Mouse (Mus musculus): ENCODE data around the gene Trappc1. TPM values are rescaled to one million over a fixed set of nuclear protein-coding genes. Genes with fewer than 3 reads are reported as not detected.

Trappc1 gene
- total and polyA plus RNA-seq, 3 experiments: 58.6 to 89.8 TPM; not detected in 1

GRCm38 (mm10) chr11:69332713-69333253 lies 9.0 kb downstream of the Trappc1 start:
- H3K27ac ChIP-seq (ENCODE audit: control insufficient read depth, low read depth, low read length): no peak overlapping the region
- peak; percentile 32 for DNase-seq (ENCODE audit: low read depth, low spot score)
- no peak overlapping the region for H3K9ac ChIP-seq (ENCODE audit: control insufficient read depth, low read depth, low read length, poor library complexity, severe bottlenecking)
- no peaks in the 10 kb centered on the region for H3K27me3 ChIP-seq (ENCODE audit: control insufficient read depth in 1 of 2, insufficient read depth in 2 of 2, low read length in 2 of 2)
- no peak overlapping the region for H3K4me3 ChIP-seq (ENCODE audit: control insufficient read depth in 1 of 2, insufficient read depth in 1 of 2, low read depth in 2 of 2, low read length in 2 of 2)
- peaks cover 0 to 4% of the 10 kb centered on the region in 2 experiments; a peak in 3 of 4 replicates for H3K4me1 ChIP-seq (ENCODE audit: control insufficient read depth in 1 of 2, insufficient read depth in 2 of 2, low read length in 2 of 2)
- H3K9me3 ChIP-seq (replicated peaks; ENCODE audit: insufficient read depth, low read length): no peaks in the 10 kb centered on the region
- H3K79me2 ChIP-seq (ENCODE audit: control insufficient read depth, insufficient read depth, low read length, poor library complexity): no peaks in the 10 kb centered on the region
- TF ChIP-seq NELFE (IDR thresholded peaks at IDR 0.05; ENCODE audit: low read depth, low read length): no peak
- no peak for TF ChIP-seq MAFK (IDR thresholded peaks at IDR 0.05; ENCODE audit: borderline replicate concordance, low read depth, low read length)
- TF ChIP-seq MYB (IDR thresholded peaks at IDR 0.05; ENCODE audit: low read depth, low read length): no peak
- TF ChIP-seq MYC (IDR thresholded peaks at IDR 0.05; ENCODE audit: low read depth, low read length): no peak
- no peak for TF ChIP-seq MAZ (IDR thresholded peaks at IDR 0.05; ENCODE audit: low read depth, low read length)
- no peak for TF ChIP-seq TAL1 (IDR thresholded peaks at IDR 0.05; ENCODE audit: low read length)
- no peak for TF ChIP-seq EP300 (IDR thresholded peaks at IDR 0.05; ENCODE audit: low read depth in 1 of 2, low read length in 2 of 2)
- no peak for TF ChIP-seq GATA1 (IDR thresholded peaks at IDR 0.05; ENCODE audit: low read depth, low read length)
- TF ChIP-seq KAT2A (conservative IDR thresholded peaks at IDR 0.05; ENCODE audit: low read depth, low read length): no peak
- TF ChIP-seq MEF2A (IDR thresholded peaks at IDR 0.05; ENCODE audit: extremely low read depth, insufficient replicate concordance, low read depth, low read length, poor library complexity, severe bottlenecking): no peak
- TF ChIP-seq TBP (IDR thresholded peaks at IDR 0.05; ENCODE audit: low read depth, low read length): no peak
- no peak for TF ChIP-seq ZC3H11A (IDR thresholded peaks at IDR 0.05; ENCODE audit: low read depth, low read length)
- TF ChIP-seq JUND (IDR thresholded peaks at IDR 0.05; ENCODE audit: low read depth, low read length): no peak
- no peak for TF ChIP-seq ZNF384 (IDR thresholded peaks at IDR 0.05; ENCODE audit: low read depth, low read length)
- TF ChIP-seq USF1 (IDR thresholded peaks at IDR 0.05; ENCODE audit: low read depth, low read length): no peak
- no peak for TF ChIP-seq ZKSCAN1 (IDR thresholded peaks at IDR 0.05; ENCODE audit: low read depth, low read length)
- no peak for TF ChIP-seq CHD2 (IDR thresholded peaks at IDR 0.05; ENCODE audit: low read length)
- TF ChIP-seq USF2 (IDR thresholded peaks at IDR 0.05; ENCODE audit: borderline replicate concordance in 1 of 2, insufficient read depth in 1 of 2, low read depth in 1 of 2, low read length in 2 of 2): no peak
- peaks cover 0 to 2% of the 10 kb centered on the region in 2 experiments; a peak in 2 of 4 replicates for H3K36me3 ChIP-seq (ENCODE audit: control insufficient read depth in 1 of 2, insufficient read depth in 2 of 2, low read length in 2 of 2)

GRCm38 (mm10) chr11:69333922-69334321 lies 10.1 kb downstream of the Trappc1 start:
- Histone ChIP-seq H3K9me3 (replicated peaks; ENCODE audit: insufficient read depth, low read length) (no peaks in the 10 kb centered on the region), H3K36me3 (ENCODE audit: control insufficient read depth in 1 of 2, insufficient read depth in 2 of 2, low read length in 2 of 2) (no peaks in the 10 kb centered on the region), H3K4me3 (ENCODE audit: control insufficient read depth in 1 of 2, insufficient read depth in 1 of 2, low read depth in 2 of 2, low read length in 2 of 2) (no peak overlapping the region), H3K4me1 (ENCODE audit: control insufficient read depth in 1 of 2, insufficient read depth in 2 of 2, low read length in 2 of 2) (no peaks in the 10 kb centered on the region; a peak in 1 of 4 replicates), H3K27me3 (ENCODE audit: control insufficient read depth in 1 of 2, insufficient read depth in 2 of 2, low read length in 2 of 2) (no peaks in the 10 kb centered on the region), H3K27ac (ENCODE audit: control insufficient read depth, low read depth, low read length) (no peak overlapping the region), H3K79me2 (ENCODE audit: control insufficient read depth, insufficient read depth, low read length, poor library complexity) (no peaks in the 10 kb centered on the region), H3K9ac (ENCODE audit: control insufficient read depth, low read depth, low read length, poor library complexity, severe bottlenecking) (no peak overlapping the region)
- peak; percentile 33 for TF ChIP-seq RAD21 (IDR thresholded peaks at IDR 0.05; ENCODE audit: low read depth, low read length)
- no peak for TF ChIP-seq CHD2 (IDR thresholded peaks at IDR 0.05; ENCODE audit: low read length)
- TF ChIP-seq EP300 (IDR thresholded peaks at IDR 0.05; ENCODE audit: low read depth in 1 of 2, low read length in 2 of 2): peak in 1 of 2 experiments; percentile 37; a peak in 1 of 4 replicates
- peak; percentile 47; the same call in 1 of the 2 replicates for TF ChIP-seq SIN3A (IDR thresholded peaks at IDR 0.05; ENCODE audit: low read length)
- peak; percentile 48 for TF ChIP-seq SMC3 (IDR thresholded peaks at IDR 0.05; ENCODE audit: low read depth, low read length)
- TF ChIP-seq GATA1 (IDR thresholded peaks at IDR 0.05; ENCODE audit: low read depth, low read length): 0 out of 2 replicates have a peak, but pooled peaks have one; percentile 9
- no peak for TF ChIP-seq ELF1 (IDR thresholded peaks at IDR 0.05; ENCODE audit: low read depth, low read length)
- TF ChIP-seq MYB (IDR thresholded peaks at IDR 0.05; ENCODE audit: low read depth, low read length): no peak
- peak; percentile 32; the same call in 1 of the 2 replicates for TF ChIP-seq RCOR1 (IDR thresholded peaks at IDR 0.05; ENCODE audit: low read depth, low read length)
- TF ChIP-seq NRF1 (IDR thresholded peaks at IDR 0.05; ENCODE audit: insufficient read depth, low read depth, low read length, poor library complexity, severe bottlenecking): no peak
- TF ChIP-seq ZC3H11A (IDR thresholded peaks at IDR 0.05; ENCODE audit: low read depth, low read length): peak; percentile 38
- TF ChIP-seq MXI1 (IDR thresholded peaks at IDR 0.05; ENCODE audit: low read depth, low read length): peak; percentile 52; the same call in 1 of the 2 replicates
- TF ChIP-seq ZKSCAN1 (IDR thresholded peaks at IDR 0.05; ENCODE audit: low read depth, low read length): no peak
- peak; percentile 85; the same call in 1 of the 2 replicates for TF ChIP-seq BHLHE40 (IDR thresholded peaks at IDR 0.05; ENCODE audit: borderline replicate concordance, low read depth, low read length)
- peak in 2 of 3 experiments; percentile 14 to 50; a peak in 2 of 6 replicates for TF ChIP-seq CTCF (IDR thresholded peaks at IDR 0.05 in 2 of 3, conservative IDR thresholded peaks at IDR 0.05 in 1 of 3; ENCODE audit: control insufficient read depth in 1 of 3, insufficient read depth in 1 of 3, low read depth in 2 of 3, low read length in 3 of 3, poor library complexity in 1 of 3, severe bottlenecking in 1 of 3)
- no peak for TF ChIP-seq MAZ (IDR thresholded peaks at IDR 0.05; ENCODE audit: low read depth, low read length)
- TF ChIP-seq MYC (IDR thresholded peaks at IDR 0.05; ENCODE audit: low read depth, low read length): peak; percentile 73; the same call in 1 of the 2 replicates
- TF ChIP-seq USF2 (IDR thresholded peaks at IDR 0.05; ENCODE audit: borderline replicate concordance in 1 of 2, insufficient read depth in 1 of 2, low read depth in 1 of 2, low read length in 2 of 2): no peak
- TF ChIP-seq USF1 (IDR thresholded peaks at IDR 0.05; ENCODE audit: low read depth, low read length): peak; percentile 25
- TF ChIP-seq TCF12 (IDR thresholded peaks at IDR 0.05; ENCODE audit: low read depth, low read length): no peak
- DNase-seq (ENCODE audit: low read depth, low spot score): peak; percentile 40

Measured in MEL (cell line).